Mouse (Mus musculus) heart, embryonic 12.5 days (tissue): ENCODE measurements around the gene Pkd1l3. TPM values are rescaled to one million over a fixed set of nuclear protein-coding genes. Genes with fewer than 3 reads are reported as not detected.

Experiments
- ATAC-seq: fragments of 200-750 bp; cut with Nextera tagmentation; 2 replicates; pipeline ENCODE4 v1.8.0; 2017; ENCODE audit warnings: moderate TSS enrichment, moderate library complexity; ENCODE audit not compliant: insufficient number of reproducible peaks, low FRiP score
- H3K27ac ChIP-seq: fragments of 300-500 bp; sonication (generic); 2 replicates; pipeline ENCODE4 v1.5.1; 2016; ENCODE audit warnings: mild to moderate bottlenecking, moderate library complexity; ENCODE audit not compliant: poor library complexity, severe bottlenecking
- H3K27me3 ChIP-seq: fragments of 300-500 bp; sonication (generic); replicated peaks from 2 replicates; pipeline ENCODE4 v1.6.1; 2016; ENCODE audit warnings: mild to moderate bottlenecking, moderate library complexity
- H3K36me3 ChIP-seq: fragments of 300-500 bp; sonication (generic); 2 replicates; pipeline ENCODE4 v1.6.1; 2016; ENCODE audit warnings: mild to moderate bottlenecking, moderate library complexity
- H3K4me1 ChIP-seq: fragments of 300-500 bp; sonication (generic); replicated peaks from 2 replicates; pipeline ENCODE4 v1.6.1; 2016; ENCODE audit warnings: mild to moderate bottlenecking
- H3K4me2 ChIP-seq: fragments of 300-500 bp; sonication (generic); 2 replicates; pipeline ENCODE4 v1.6.1; 2016; ENCODE audit warnings: mild to moderate bottlenecking, moderate library complexity
- H3K4me3 ChIP-seq: fragments of 300-500 bp; sonication (generic); 2 replicates; pipeline ENCODE4 v1.5.1; 2016; ENCODE audit warnings: mild to moderate bottlenecking
- H3K9ac ChIP-seq: fragments of 300-500 bp; sonication (generic); 2 replicates; pipeline ENCODE4 v1.6.1; 2016; ENCODE audit warnings: mild to moderate bottlenecking, moderate library complexity
- H3K9me3 ChIP-seq: fragments of 300-500 bp; sonication (generic); replicated peaks from 2 replicates; pipeline ENCODE4 v1.6.1; 2016; ENCODE audit warnings: mild to moderate bottlenecking, moderate library complexity
- WGBS: fragments of 180-500 bp; shearing (Covaris S2); methylation state at CpG from one replicate; pipeline ENCODE4 v1.1.7; 2016; 5-methylcytosine and 5-hydroxymethylcytosine counted together
- polyA plus RNA-seq: library from polyadenylated mRNA; unstranded; fragments of >200 nt; fragmentation: Nextera tagmentation; extraction: Ambion mirVana; gene quantifications from 2 replicates; pipeline ENCODE4 v1.2.1, GENCODE M21; 2016

Gene Pkd1l3
- polyA plus RNA-seq, 1 experiment from 2014 or later = 0.32 TPM

GRCm38 (mm10) chr8:109673596-109673995 lies 59.3 kb downstream of the Pkd1l3 start:
- Histone ChIP-seq H3K4me1 (no peaks in the 10 kb centered on the region), H3K4me2 (no peak overlapping the region), H3K27me3 (no peaks in the 10 kb centered on the region), H3K9me3 (no peaks in the 10 kb centered on the region), H3K4me3 (no peak overlapping the region), H3K9ac (no peak overlapping the region), H3K27ac (no peak overlapping the region), H3K36me3 (peaks cover 97% of the 10 kb centered on the region)
- 97% methylated on average over 2 of the region's 2 CpGs for WGBS
- no peak for ATAC-seq

- H3K4me1 ChIP-seq = no peaks in the 10 kb centered on the region
- 94% methylated on average over 9 of the region's 9 CpGs for WGBS
- H3K9me3 ChIP-seq = no peaks in the 10 kb centered on the region
- no peak overlapping the region for H3K4me3 ChIP-seq
- H3K27ac ChIP-seq = no peak overlapping the region
- no peak overlapping the region for H3K4me2 ChIP-seq
- peaks cover 94% of the 10 kb centered on the region for H3K36me3 ChIP-seq
- no peaks in the 10 kb centered on the region for H3K27me3 ChIP-seq
- no peak overlapping the region for H3K9ac ChIP-seq
- ATAC-seq = no peak
Measured at GRCm38 (mm10) chr8:109675896-109676643, 61.8 kb downstream of the Pkd1l3 start.

GRCm38 (mm10) chr8:109681535-109681934 lies 67.2 kb downstream of the Pkd1l3 start:
- H3K4me1 ChIP-seq = no peaks in the 10 kb centered on the region
- no peak overlapping the region for H3K27ac ChIP-seq
- 82% methylated on average over 3 of the region's 3 CpGs for WGBS
- peaks cover 69% of the 10 kb centered on the region for H3K36me3 ChIP-seq
- no peaks in the 10 kb centered on the region for H3K9me3 ChIP-seq
- no peak overlapping the region for H3K4me3 ChIP-seq
- no peak for ATAC-seq
- no peak overlapping the region for H3K9ac ChIP-seq
- no peaks in the 10 kb centered on the region for H3K27me3 ChIP-seq
- H3K4me2 ChIP-seq = no peak overlapping the region

- 95% methylated on average over 5 of the region's 5 CpGs for WGBS
- Histone ChIP-seq H3K9me3 (no peaks in the 10 kb centered on the region), H3K4me3 (no peak overlapping the region), H3K4me1 (no peaks in the 10 kb centered on the region), H3K9ac (no peak overlapping the region), H3K36me3 (peaks cover 65% of the 10 kb centered on the region), H3K27ac (no peak overlapping the region), H3K27me3 (no peaks in the 10 kb centered on the region), H3K4me2 (no peak overlapping the region)
- ATAC-seq = no peak
Measured at GRCm38 (mm10) chr8:109682120-109682519, 67.8 kb downstream of the Pkd1l3 start.

- H3K9ac ChIP-seq = no peak overlapping the region
- ATAC-seq = no peak
- peaks cover 27% of the 10 kb centered on the region for H3K36me3 ChIP-seq
- no peak overlapping the region for H3K4me2 ChIP-seq
- 93% methylated on average over 5 of the region's 5 CpGs for WGBS
- H3K27ac ChIP-seq = no peak overlapping the region
- H3K4me1 ChIP-seq = peaks cover 12% of the 10 kb centered on the region
- no peak overlapping the region for H3K4me3 ChIP-seq
- no peaks in the 10 kb centered on the region for H3K27me3 ChIP-seq
- H3K9me3 ChIP-seq = no peaks in the 10 kb centered on the region
Measured at GRCm38 (mm10) chr8:109687248-109687647, 72.9 kb downstream of the Pkd1l3 start.

GRCm38 (mm10) chr8:109691769-109692168 lies 77.5 kb downstream of the Pkd1l3 start:
- Histone ChIP-seq H3K9ac (peak overlapping the region; percentile 67), H3K4me3 (peak overlapping the region; percentile 83), H3K9me3 (no peaks in the 10 kb centered on the region), H3K27ac (no peak overlapping the region), H3K27me3 (no peaks in the 10 kb centered on the region), H3K4me1 (peaks cover 20% of the 10 kb centered on the region), H3K36me3 (peaks cover 10% of the 10 kb centered on the region; the same call in 1 of the 2 replicates), H3K4me2 (peak overlapping the region; percentile 94)
- 50% methylated on average over 5 of the region's 5 CpGs for WGBS
- ATAC-seq = no peak

- Histone ChIP-seq H3K4me2 (peak overlapping the region; percentile 94), H3K9me3 (no peaks in the 10 kb centered on the region), H3K27me3 (no peaks in the 10 kb centered on the region), H3K27ac (peak overlapping the region; percentile 17; the same call in 1 of the 2 replicates), H3K9ac (peak overlapping the region; percentile 92), H3K4me1 (peaks cover 20% of the 10 kb centered on the region), H3K4me3 (peak overlapping the region; percentile 83), H3K36me3 (peaks cover 10% of the 10 kb centered on the region; the same call in 1 of the 2 replicates)
- ATAC-seq = peak; percentile 85
- WGBS = under 1% methylated on average over 38 of the region's 38 CpGs
Measured at GRCm38 (mm10) chr8:109692443-109693145, 78.3 kb downstream of the Pkd1l3 start.

GRCm38 (mm10) chr8:109693146-109693900 lies 79.0 kb downstream of the Pkd1l3 start, which contains the start of gene Ist1:
Ist1 (minus strand) TSS chr8:109693260.
- Histone ChIP-seq H3K27me3 (no peaks in the 10 kb centered on the region), H3K4me2 (peak within 1 kb of the TSS; percentile 94), H3K9me3 (no peaks in the 10 kb centered on the region), H3K9ac (peak within 1 kb of the TSS; percentile 92), H3K36me3 (peaks cover 7% of the 10 kb centered on the region; the same call in 1 of the 2 replicates), H3K27ac (peak within 1 kb of the TSS; percentile 77), H3K4me3 (peak within 1 kb of the TSS; percentile 83), H3K4me1 (peaks cover 20% of the 10 kb centered on the region)
- peak; percentile 100 for ATAC-seq
- WGBS = under 1% methylated on average over 57 of the region's 57 CpGs

GRCm38 (mm10) chr8:109694154-109694553 lies 79.8 kb downstream of the Pkd1l3 start:
- peaks cover 5% of the 10 kb centered on the region; the same call in 1 of the 2 replicates for H3K36me3 ChIP-seq
- no peaks in the 10 kb centered on the region for H3K9me3 ChIP-seq
- H3K4me3 ChIP-seq = peak overlapping the region; percentile 83; the same call in 1 of the 2 replicates
- peaks cover 20% of the 10 kb centered on the region for H3K4me1 ChIP-seq
- no peak for ATAC-seq
- H3K27ac ChIP-seq = no peak overlapping the region
- H3K9ac ChIP-seq = no peak overlapping the region
- 63% methylated on average over 6 of the region's 6 CpGs for WGBS
- H3K4me2 ChIP-seq = peak overlapping the region; percentile 94; the same call in 1 of the 2 replicates
- H3K27me3 ChIP-seq = no peaks in the 10 kb centered on the region

GRCm38 (mm10) chr8:109697754-109698153 lies 83.4 kb downstream of the Pkd1l3 start:
- no peaks in the 10 kb centered on the region for H3K36me3 ChIP-seq
- no peak overlapping the region for H3K9ac ChIP-seq
- H3K9me3 ChIP-seq = no peaks in the 10 kb centered on the region; the same call in 1 of the 2 replicates
- no peak overlapping the region for H3K4me2 ChIP-seq
- H3K27ac ChIP-seq = no peak overlapping the region
- no peak overlapping the region for H3K4me3 ChIP-seq
- H3K4me1 ChIP-seq = peaks cover 8% of the 10 kb centered on the region
- no peak for ATAC-seq
- H3K27me3 ChIP-seq = peaks cover 5% of the 10 kb centered on the region; the same call in 1 of the 2 replicates
- WGBS = 70% methylated on average over 1 of the region's 1 CpGs
